Mouse (Mus musculus): ENCODE data around the gene Depdc1b. TPM values are rescaled to one million over a fixed set of nuclear protein-coding genes. Genes with fewer than 3 reads are reported as not detected.

The Depdc1b gene
- polyA plus RNA-seq, 1 experiment from 2014 or later = 18.9 TPM

- Histone ChIP-seq H3K4me1 (no peaks in the 10 kb centered on the region), H3K9me3 (replicated peaks) (no peaks in the 10 kb centered on the region), H3K4me3 (no peak overlapping the region), H3K27ac (replicated peaks) (no peak overlapping the region), H3K27me3 (ENCODE audit: low read depth, poor library complexity, severe bottlenecking) (no peaks in the 10 kb centered on the region), H3K36me3 (peaks cover 46% of the 10 kb centered on the region)
- 88% methylated on average over 1 of the region's 1 CpGs for WGBS
- no peak for DNase-seq (ENCODE audit: low spot score)
These were observed 57.1 kb downstream of the Depdc1b start for GRCm38 (mm10) chr13:108373231-108373630.

- WGBS = 93% methylated on average over 2 of the region's 2 CpGs
These were observed 60.5 kb downstream of the Depdc1b start for GRCm38 (mm10) chr13:108376637-108377036.

GRCm38 (mm10) chr13:108381161-108381560, 65.0 kb downstream of the Depdc1b start:
- 88% methylated on average over 3 of the region's 3 CpGs for WGBS
- no peaks in the 10 kb centered on the region for H3K27me3 ChIP-seq (ENCODE audit: low read depth, poor library complexity, severe bottlenecking)
- no peaks in the 10 kb centered on the region for H3K9me3 ChIP-seq (replicated peaks)
- no peaks in the 10 kb centered on the region for H3K4me1 ChIP-seq
- H3K27ac ChIP-seq (replicated peaks) = no peak overlapping the region
- DNase-seq (ENCODE audit: low spot score) = no peak
- peaks cover 53% of the 10 kb centered on the region for H3K36me3 ChIP-seq
- no peak overlapping the region for H3K4me3 ChIP-seq

More at GRCm38 (mm10) chr13:108376637-108377036, 60.5 kb downstream of the Depdc1b start:
- no peak overlapping the region for H3K4me3 ChIP-seq
- no peak for DNase-seq (ENCODE audit: low spot score)
- no peaks in the 10 kb centered on the region for H3K4me1 ChIP-seq
- no peaks in the 10 kb centered on the region for H3K27me3 ChIP-seq (ENCODE audit: low read depth, poor library complexity, severe bottlenecking)
- H3K27ac ChIP-seq (replicated peaks) = no peak overlapping the region
- peaks cover 41% of the 10 kb centered on the region for H3K36me3 ChIP-seq
- H3K9me3 ChIP-seq (replicated peaks) = no peaks in the 10 kb centered on the region

GRCm38 (mm10) chr13:108383051-108383450, 66.9 kb downstream of the Depdc1b start:
- Histone ChIP-seq H3K27me3 (ENCODE audit: low read depth, poor library complexity, severe bottlenecking) (no peaks in the 10 kb centered on the region), H3K9me3 (replicated peaks) (no peaks in the 10 kb centered on the region), H3K4me1 (no peaks in the 10 kb centered on the region), H3K4me3 (no peak overlapping the region), H3K36me3 (peaks cover 63% of the 10 kb centered on the region), H3K27ac (replicated peaks) (no peak overlapping the region)
- 88% methylated on average over 6 of the region's 6 CpGs for WGBS
- DNase-seq (ENCODE audit: low spot score) = no peak

GRCm38 (mm10) chr13:108386058-108386457, 69.9 kb downstream of the Depdc1b start:
- no peaks in the 10 kb centered on the region for H3K9me3 ChIP-seq (replicated peaks)
- H3K4me1 ChIP-seq = no peaks in the 10 kb centered on the region
- WGBS = 93% methylated on average over 9 of the region's 9 CpGs
- no peak overlapping the region for H3K27ac ChIP-seq (replicated peaks)
- H3K4me3 ChIP-seq = no peak overlapping the region
- H3K27me3 ChIP-seq (ENCODE audit: low read depth, poor library complexity, severe bottlenecking) = no peaks in the 10 kb centered on the region
- no peak for DNase-seq (ENCODE audit: low spot score)
- peaks cover 69% of the 10 kb centered on the region for H3K36me3 ChIP-seq

GRCm38 (mm10) chr13:108390565-108390964, 74.4 kb downstream of the Depdc1b start:
- Histone ChIP-seq H3K4me1 (0 out of 2 replicates have a peak, but pooled peaks cover 2% of the 10 kb centered on the region), H3K9me3 (replicated peaks) (no peaks in the 10 kb centered on the region), H3K27ac (replicated peaks) (no peak overlapping the region), H3K4me3 (no peak overlapping the region), H3K36me3 (peaks cover 41% of the 10 kb centered on the region), H3K27me3 (ENCODE audit: low read depth, poor library complexity, severe bottlenecking) (no peaks in the 10 kb centered on the region)
- peak; percentile 36 for DNase-seq (ENCODE audit: low spot score)
- WGBS = 19% methylated on average over 1 of the region's 1 CpGs

- H3K9me3 ChIP-seq (replicated peaks) = no peaks in the 10 kb centered on the region
- no peaks in the 10 kb centered on the region for H3K27me3 ChIP-seq (ENCODE audit: low read depth, poor library complexity, severe bottlenecking)
- no peak for DNase-seq (ENCODE audit: low spot score)
- WGBS = 89% methylated on average over 5 of the region's 5 CpGs
- H3K27ac ChIP-seq (replicated peaks) = no peak overlapping the region
- peaks cover 25% of the 10 kb centered on the region for H3K36me3 ChIP-seq
- no peak overlapping the region for H3K4me3 ChIP-seq
- no peaks in the 10 kb centered on the region for H3K4me1 ChIP-seq
These were observed 87.1 kb downstream of the Depdc1b start for GRCm38 (mm10) chr13:108403197-108403596.

GRCm38 (mm10) chr13:108404372-108404771, 88.2 kb downstream of the Depdc1b start:
- H3K9me3 ChIP-seq (replicated peaks) = no peaks in the 10 kb centered on the region
- H3K27ac ChIP-seq (replicated peaks) = no peak overlapping the region
- 94% methylated on average over 4 of the region's 4 CpGs for WGBS
- no peaks in the 10 kb centered on the region for H3K4me1 ChIP-seq
- H3K4me3 ChIP-seq = no peak overlapping the region
- no peak for DNase-seq (ENCODE audit: low spot score)
- peaks cover 28% of the 10 kb centered on the region for H3K36me3 ChIP-seq
- no peaks in the 10 kb centered on the region for H3K27me3 ChIP-seq (ENCODE audit: low read depth, poor library complexity, severe bottlenecking)

GRCm38 (mm10) chr13:108415464-108415863, 99.3 kb downstream of the Depdc1b start:
- Histone ChIP-seq H3K9me3 (replicated peaks) (no peaks in the 10 kb centered on the region), H3K27me3 (ENCODE audit: low read depth, poor library complexity, severe bottlenecking) (no peaks in the 10 kb centered on the region), H3K36me3 (no peaks in the 10 kb centered on the region), H3K4me1 (0 out of 2 replicates have a peak, but pooled peaks cover 2% of the 10 kb centered on the region), H3K4me3 (no peak overlapping the region), H3K27ac (replicated peaks) (no peak overlapping the region)
- 84% methylated on average over 2 of the region's 2 CpGs for WGBS
- DNase-seq (ENCODE audit: low spot score) = no peak

GRCm38 (mm10) chr13:108418741-108419507, 102.8 kb downstream of the Depdc1b start:
- Histone ChIP-seq H3K36me3 (no peaks in the 10 kb centered on the region), H3K9me3 (replicated peaks) (no peaks in the 10 kb centered on the region), H3K27ac (replicated peaks) (no peak overlapping the region), H3K4me3 (no peak overlapping the region), H3K4me1 (0 out of 2 replicates have a peak, but pooled peaks cover 2% of the 10 kb centered on the region), H3K27me3 (ENCODE audit: low read depth, poor library complexity, severe bottlenecking) (no peaks in the 10 kb centered on the region)
- no peak for DNase-seq (ENCODE audit: low spot score)
- WGBS = 86% methylated on average over 1 of the region's 1 CpGs

- WGBS = 64% methylated on average over 5 of the region's 5 CpGs
- peaks cover 14% of the 10 kb centered on the region for H3K4me1 ChIP-seq
- H3K36me3 ChIP-seq = no peaks in the 10 kb centered on the region
- H3K27ac ChIP-seq (replicated peaks) = no peak overlapping the region
- no peak overlapping the region for H3K4me3 ChIP-seq
- no peak for DNase-seq (ENCODE audit: low spot score)
- no peaks in the 10 kb centered on the region for H3K27me3 ChIP-seq (ENCODE audit: low read depth, poor library complexity, severe bottlenecking)
- no peaks in the 10 kb centered on the region for H3K9me3 ChIP-seq (replicated peaks)
These were observed 110.2 kb downstream of the Depdc1b start for GRCm38 (mm10) chr13:108426322-108426721.

GRCm38 (mm10) chr13:108428809-108429208, 112.7 kb downstream of the Depdc1b start:
- Histone ChIP-seq H3K9me3 (replicated peaks) (no peaks in the 10 kb centered on the region), H3K27me3 (ENCODE audit: low read depth, poor library complexity, severe bottlenecking) (no peaks in the 10 kb centered on the region), H3K36me3 (no peaks in the 10 kb centered on the region), H3K4me1 (peaks cover 14% of the 10 kb centered on the region), H3K27ac (replicated peaks) (no peak overlapping the region), H3K4me3 (no peak overlapping the region)
- no peak for DNase-seq (ENCODE audit: low spot score)
- WGBS = 83% methylated on average over 6 of the region's 6 CpGs

- Histone ChIP-seq H3K4me1 (peaks cover 14% of the 10 kb centered on the region), H3K27ac (replicated peaks) (no peak overlapping the region), H3K4me3 (no peak overlapping the region), H3K27me3 (ENCODE audit: low read depth, poor library complexity, severe bottlenecking) (no peaks in the 10 kb centered on the region), H3K36me3 (no peaks in the 10 kb centered on the region), H3K9me3 (replicated peaks) (no peaks in the 10 kb centered on the region)
- 94% methylated on average over 2 of the region's 2 CpGs for WGBS
- no peak for DNase-seq (ENCODE audit: low spot score)
These were observed 113.5 kb downstream of the Depdc1b start for GRCm38 (mm10) chr13:108429623-108430022.
